Mouse (Mus musculus) heart, adult 9 months (tissue): ENCODE data around the gene Sash3.

ENCODE experiments used
- DNase-seq, 2 experiments: peaks; one replicate each; pipeline ENCODE4 v3.0.0; 2022; ENCODE audit warnings: low spot score in 2 of 2

The Sash3 gene

DNA sequence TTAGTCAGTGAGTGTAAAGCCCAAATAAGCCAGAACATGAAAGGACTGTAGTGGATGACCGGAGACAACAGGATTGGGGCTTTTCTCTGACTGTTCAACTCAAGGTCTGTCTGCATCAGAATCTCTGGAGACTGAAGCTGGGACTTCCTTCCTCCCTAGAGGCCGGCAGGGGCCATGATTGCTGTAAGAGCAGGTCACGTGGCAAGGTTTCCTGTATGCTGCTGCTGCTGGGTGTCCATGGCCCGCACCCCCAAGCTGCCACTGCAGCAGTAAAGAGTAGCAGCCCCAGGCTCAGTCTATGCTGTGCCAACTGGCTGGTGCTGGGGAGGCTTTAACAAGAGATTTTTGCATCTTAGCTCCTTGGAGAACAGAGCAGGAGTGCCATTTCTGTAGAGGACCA, at the start of gene Sash3:
Gene Sash3, plus strand, starts transcription at position 175 of the 400 bp plus-strand sequence.
- DNase-seq: no peak

GRCm38 (mm10) chrX:48096580-48096979, 49.7 kb upstream of the Sash3 start:
- DNase-seq: no peak

- no peak for DNase-seq
Measured at GRCm38 (mm10) chrX:48098470-48099129, 47.6 kb upstream of the Sash3 start.

- DNase-seq: no peak
Measured at GRCm38 (mm10) chrX:48099871-48100270, 46.4 kb upstream of the Sash3 start.

- no peak for DNase-seq
Measured at GRCm38 (mm10) chrX:48103256-48103655, 43.0 kb upstream of the Sash3 start.

DNA sequence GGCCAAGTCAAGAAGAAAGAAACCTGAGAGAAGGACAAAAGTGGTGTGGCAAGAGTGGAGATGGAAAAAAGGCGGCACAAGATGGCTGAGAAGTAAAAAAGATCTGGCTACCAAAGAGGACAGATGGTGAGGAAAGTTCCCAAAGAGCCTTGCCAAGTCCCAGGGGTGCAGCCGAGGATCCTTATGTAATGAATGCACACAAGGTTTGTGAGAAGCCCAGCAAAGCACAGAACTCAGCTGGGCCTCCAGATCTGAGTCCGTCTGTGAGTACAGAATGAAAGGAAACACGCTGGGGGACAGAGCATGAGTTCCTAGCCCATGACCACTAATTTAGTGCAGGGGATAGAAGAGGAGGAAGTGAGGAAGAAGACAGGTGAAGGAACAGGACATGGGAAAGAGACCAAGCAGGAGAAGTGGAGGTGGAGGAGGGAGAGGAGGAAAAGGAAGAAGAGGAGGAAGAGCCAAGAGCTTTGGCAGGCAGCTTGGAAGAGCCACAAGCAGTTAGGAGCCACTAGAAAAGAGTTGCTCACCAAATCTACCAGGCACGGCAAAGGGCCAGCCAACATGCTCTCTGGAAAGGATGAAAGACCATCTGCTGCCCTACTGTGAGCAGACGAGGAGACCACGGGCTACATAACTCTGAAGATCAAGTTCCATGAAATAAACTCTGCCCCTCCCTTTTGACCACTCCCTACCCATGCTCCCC, 41.3 kb upstream of the Sash3 start:
- no peak for DNase-seq

DNA sequence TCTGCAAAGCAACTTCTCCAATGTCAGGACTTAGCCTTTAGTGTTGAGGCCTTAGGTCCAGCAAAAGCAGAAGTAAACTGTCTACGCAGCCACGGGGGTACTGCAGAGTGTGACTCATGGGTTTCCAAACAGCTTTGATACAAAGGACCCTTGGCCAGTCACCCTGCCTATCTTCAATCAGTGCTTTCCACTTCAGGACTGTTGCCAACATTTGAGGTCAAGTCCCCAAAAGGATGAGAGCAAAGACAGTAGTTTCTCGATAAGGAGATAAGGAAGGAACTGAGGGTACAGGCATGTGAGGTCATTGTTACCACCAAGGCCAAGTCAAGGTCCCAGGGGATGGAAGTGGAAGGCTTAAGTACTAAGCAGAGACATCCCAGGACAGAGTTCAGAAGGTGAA, 40.0 kb upstream of the Sash3 start:
- DNase-seq: peak; percentile 38 to 63

DNA sequence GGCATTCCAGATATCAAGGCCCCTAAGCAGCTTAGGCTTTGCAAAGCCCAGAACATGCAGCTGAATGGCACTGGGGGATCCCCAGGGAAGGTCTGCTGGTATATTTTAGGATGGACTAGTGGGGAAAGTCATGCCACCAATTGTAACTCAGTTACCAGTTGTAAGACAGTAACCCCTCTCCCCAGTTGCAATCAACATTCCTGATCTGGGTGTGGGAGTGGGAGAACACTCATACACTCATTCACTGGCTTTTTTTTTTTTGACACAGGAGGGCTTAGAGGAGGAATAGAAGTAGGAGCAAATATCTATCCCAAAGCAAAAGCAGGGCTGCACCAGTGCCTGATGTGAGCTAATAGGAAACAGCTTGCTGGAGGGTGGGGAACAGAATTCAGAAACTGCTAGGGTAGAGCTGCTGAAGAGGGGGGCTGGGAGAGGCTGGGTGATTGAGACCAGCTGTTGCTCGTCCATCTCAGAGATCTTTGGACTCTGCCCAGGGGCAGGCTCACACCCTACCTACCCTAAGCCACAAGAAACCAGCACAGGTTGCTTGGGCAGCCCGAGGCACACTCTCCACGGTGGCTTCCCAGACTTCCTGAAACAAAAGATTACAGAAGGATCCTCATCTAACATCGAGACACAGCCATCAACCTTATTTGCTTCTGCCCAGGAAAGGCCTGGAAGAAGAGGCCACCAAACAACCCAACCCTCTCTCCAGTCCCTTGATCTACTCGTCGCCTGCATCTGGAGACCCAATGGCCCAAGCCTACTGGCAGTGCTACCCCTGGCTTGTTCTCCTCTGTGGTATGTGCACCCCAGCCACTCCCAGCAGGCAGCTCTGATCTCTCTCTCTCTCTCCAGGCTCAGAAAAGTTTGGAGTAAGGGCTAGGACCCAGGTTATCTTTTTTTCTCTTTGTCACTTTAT, 37.6 kb upstream of the Sash3 start, which contains the start of gene Xpnpep2:
Gene Xpnpep2, plus strand, starts transcription at position 332 of the 922 bp plus-strand sequence.
- no peak for DNase-seq

- DNase-seq: no peak
Measured at GRCm38 (mm10) chrX:48109316-48109655, 37.0 kb upstream of the Sash3 start.

DNA sequence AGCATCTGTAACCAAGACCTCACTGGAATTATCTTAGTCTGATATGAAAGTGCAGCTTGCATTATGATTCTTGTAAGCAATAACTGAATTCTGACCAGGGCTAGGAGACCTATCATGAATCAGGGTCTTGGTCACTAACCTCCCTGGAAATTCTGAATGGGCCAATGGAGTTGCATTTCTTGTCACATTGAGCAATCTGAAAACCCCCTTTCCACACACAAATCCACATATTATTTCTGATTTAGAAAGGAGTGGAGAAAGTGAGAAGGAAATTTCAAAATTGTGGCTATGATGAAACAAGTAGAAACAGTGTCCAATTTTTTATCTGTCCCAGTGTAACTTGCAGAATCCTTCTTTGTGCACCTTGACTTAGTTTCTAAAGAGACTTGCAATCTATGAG, 26.9 kb upstream of the Sash3 start:
- DNase-seq: no peak

GRCm38 (mm10) chrX:48124132-48125071, 21.8 kb upstream of the Sash3 start:
- DNase-seq: peak; percentile 47 to 51

- no peak for DNase-seq
Measured at GRCm38 (mm10) chrX:48126903-48127476, 19.2 kb upstream of the Sash3 start.

DNA sequence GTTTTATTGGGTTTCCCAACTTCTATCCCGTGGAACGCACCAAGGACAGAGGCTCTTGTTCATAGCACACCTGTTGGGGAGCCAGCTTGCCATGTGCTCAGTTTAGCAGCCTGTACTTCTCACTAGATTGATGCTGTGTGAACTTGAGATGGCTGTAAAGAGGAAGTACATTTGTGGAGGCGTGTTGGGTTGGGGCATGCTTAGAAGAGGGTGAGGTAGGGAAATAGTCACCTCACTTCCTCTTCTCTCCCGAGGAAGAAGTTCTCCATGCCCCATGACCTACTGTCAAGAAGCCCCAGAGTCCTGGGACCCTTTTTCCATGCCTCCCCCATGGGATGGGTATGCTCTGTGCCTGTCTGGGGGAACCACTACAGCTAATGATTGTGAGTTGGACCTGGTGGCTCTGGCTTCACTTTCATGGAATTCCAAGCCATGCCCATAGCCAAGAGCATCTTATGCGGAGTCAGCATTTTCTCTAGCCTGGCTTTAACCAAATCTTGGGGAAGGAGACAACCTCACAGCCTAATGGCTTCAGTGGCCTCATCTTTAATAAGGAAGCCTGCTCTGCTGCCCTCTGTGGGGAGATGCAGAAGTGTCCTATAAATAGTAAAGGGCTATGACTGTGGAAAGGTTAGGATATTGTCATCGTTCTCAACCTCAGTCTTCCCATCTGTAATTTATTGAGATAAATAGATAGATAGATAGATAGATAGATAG, 18.6 kb upstream of the Sash3 start:
- no peak for DNase-seq

GRCm38 (mm10) chrX:48129167-48129566, 17.1 kb upstream of the Sash3 start:
- DNase-seq: no peak

- DNase-seq: no peak
Measured at GRCm38 (mm10) chrX:48136935-48137334, 9.3 kb upstream of the Sash3 start.

GRCm38 (mm10) chrX:48138011-48138410, 8.2 kb upstream of the Sash3 start:
- no peak for DNase-seq

- DNase-seq: no peak
Measured at GRCm38 (mm10) chrX:48138539-48139275, 7.5 kb upstream of the Sash3 start.

GRCm38 (mm10) chrX:48139368-48140285, 6.6 kb upstream of the Sash3 start:
- DNase-seq: no peak
